In genomic region chr12:65172959-65173358, GRCm38 (mm10) we compare ENCODE assay signal across 8 mouse cellular contexts. TPM values are rescaled to one million over a fixed set of nuclear protein-coding genes. Genes with fewer than 3 reads are reported as not detected.
DNase-seq lines count a peak whose midpoint lies in the region; ATAC-seq and TF ChIP-seq lines count a peak whose summit lies in the region.
"Not testable (repeated sequence)": the region's sequence is repeated elsewhere in the genome, so short reads cannot be mapped to it uniquely, and the experiment has no call there.
"Had no signal": no experiment of that assay in that cellular context is flagged by ENCODE, and none has a peak within 500 bp of the region (broad histone marks: within the 10 kb centered on the region; RNA-seq: fewer than 3 reads in every experiment).

No protein-coding gene starts in this region.

- not testable (repeated sequence) for H3K9me3 ChIP-seq in forebrain, embryonic 13.5 days (replicated peaks); heart, postnatal 0 days (replicated peaks; ENCODE audit: control insufficient read depth, low read length); limb, embryonic 14.5 days (ENCODE audit: control insufficient read depth, low read length); midbrain, embryonic 14.5 days (ENCODE audit: control insufficient read depth, low read length)

- peak overlapping the region; percentile 82 for H3K9ac ChIP-seq in forebrain, embryonic 13.5 days
- H3K9ac ChIP-seq in heart, postnatal 0 days (replicated peaks; ENCODE audit: low read depth, low read length); midbrain, embryonic 14.5 days (replicated peaks; ENCODE audit: low read length): not testable (repeated sequence)
- peak overlapping the region; percentile 78 for H3K9ac ChIP-seq in limb, embryonic 14.5 days (ENCODE audit: low read depth, low read length, severe bottlenecking)

- TF ChIP-seq POLR2A in brain, embryonic 14.5 days (IDR thresholded peaks at IDR 0.05; ENCODE audit: borderline replicate concordance, extremely low read depth, insufficient read depth, insufficient read length, poor library complexity, severe bottlenecking); limb, embryonic 14.5 days (IDR thresholded peaks at IDR 0.05; ENCODE audit: borderline replicate concordance, extremely low read depth, insufficient read depth, insufficient read length): not testable (repeated sequence)

- peak overlapping the region; percentile 85 for H3K4me3 ChIP-seq in forebrain, embryonic 13.5 days
- peak overlapping the region; percentile 83 for H3K4me3 ChIP-seq in heart, postnatal 0 days (ENCODE audit: low read depth, low read length)
- H3K4me3 ChIP-seq in limb, embryonic 14.5 days (replicated peaks; ENCODE audit: low read length) = peak overlapping the region; percentile 82
- peak overlapping the region; percentile 72 for H3K4me3 ChIP-seq in midbrain, embryonic 14.5 days (replicated peaks; ENCODE audit: low read depth, low read length)

- DNase-seq in brain, embryonic 14.5 days (ENCODE audit: low read depth); heart, postnatal 0 days (ENCODE audit: low spot score); limb, embryonic 14.5 days (ENCODE audit: low spot score); midbrain, embryonic 14.5 days: not testable (repeated sequence)
- DNase-seq in kidney, postnatal 10 days = peak; percentile 59
- DNase-seq in spleen, adult 12 weeks (ENCODE audit: low spot score) = peak; percentile 55

- not testable (repeated sequence) for H3K36me3 ChIP-seq in forebrain, embryonic 13.5 days (ENCODE audit: poor library complexity, severe bottlenecking); heart, postnatal 0 days (replicated peaks; ENCODE audit: control insufficient read depth, insufficient read depth, low read length); limb, embryonic 14.5 days (ENCODE audit: control insufficient read depth, insufficient read depth, low read length); midbrain, embryonic 14.5 days (ENCODE audit: control insufficient read depth, insufficient read depth, low read length)

- H3K4me1 ChIP-seq in forebrain, embryonic 13.5 days = peaks cover 14% of the 10 kb centered on the region
- H3K4me1 ChIP-seq in heart, postnatal 0 days (ENCODE audit: control insufficient read depth, insufficient read depth); limb, embryonic 14.5 days (ENCODE audit: control insufficient read depth, insufficient read depth, low read length); midbrain, embryonic 14.5 days (ENCODE audit: control insufficient read depth, insufficient read depth, low read length): not testable (repeated sequence)

- H3K27ac ChIP-seq in forebrain, embryonic 13.5 days = peak overlapping the region; percentile 92
- peak overlapping the region; percentile 90 for H3K27ac ChIP-seq in heart, postnatal 0 days (ENCODE audit: low read depth)
- H3K27ac ChIP-seq in limb, embryonic 14.5 days (replicated peaks; ENCODE audit: low read depth, low read length) = peak overlapping the region; percentile 93
- peak overlapping the region; percentile 91 for H3K27ac ChIP-seq in midbrain, embryonic 14.5 days (replicated peaks; ENCODE audit: low read depth, low read length)

- TF ChIP-seq EP300 in heart, postnatal 0 days (IDR thresholded peaks at IDR 0.05; ENCODE audit: low read depth) = not testable (repeated sequence)

- peak; percentile 10; the same call in 1 of the 2 replicates for TF ChIP-seq CTCF in brain, embryonic 14.5 days (IDR thresholded peaks at IDR 0.05; ENCODE audit: borderline replicate concordance, extremely low read depth, insufficient read depth, insufficient read length)
- TF ChIP-seq CTCF in heart, postnatal 0 days (IDR thresholded peaks at IDR 0.05; ENCODE audit: low read depth) = peak; percentile 49

- WGBS in forebrain, embryonic 13.5 days = 30% methylated on average over 8 of the region's 8 CpGs
- 29% methylated on average over 8 of the region's 8 CpGs for WGBS in heart, postnatal 0 days
- WGBS in limb, embryonic 14.5 days = 29% methylated on average over 8 of the region's 8 CpGs
- 31% methylated on average over 8 of the region's 8 CpGs for WGBS in midbrain, embryonic 14.5 days

- H3K27me3 ChIP-seq in forebrain, embryonic 13.5 days; heart, postnatal 0 days (ENCODE audit: control insufficient read depth, insufficient read depth, low read length); limb, embryonic 14.5 days (ENCODE audit: control insufficient read depth, insufficient read depth, low read length); midbrain, embryonic 14.5 days (ENCODE audit: control insufficient read depth, insufficient read depth, low read length): not testable (repeated sequence)

- peak; percentile 65 for ATAC-seq in forebrain, embryonic 13.5 days
- ATAC-seq in heart, postnatal 0 days (ENCODE audit: insufficient read depth, low read depth) = peak; percentile 28
- ATAC-seq in limb, embryonic 14.5 days (ENCODE audit: low FRiP score, low read depth) = peak; percentile 68
- ATAC-seq in midbrain, embryonic 14.5 days (ENCODE audit: low FRiP score, low TSS enrichment) = peak; percentile 44

- H3K4me2 ChIP-seq in forebrain, embryonic 13.5 days = peak overlapping the region; percentile 60
- peak overlapping the region; percentile 82 for H3K4me2 ChIP-seq in heart, postnatal 0 days (ENCODE audit: low read depth, low read length)
- H3K4me2 ChIP-seq in limb, embryonic 14.5 days (replicated peaks; ENCODE audit: low read depth, low read length, severe bottlenecking) = peak overlapping the region; percentile 64
- peak overlapping the region; percentile 75 for H3K4me2 ChIP-seq in midbrain, embryonic 14.5 days (ENCODE audit: low read length)

RNA-seq across cellular contexts. Expression of gene Mis18bp1, which starts 0.6 kb away (rescaled TPM):
- 8.7 and 14.3 TPM in 2 replicates for polyA plus RNA-seq in brain, embryonic 14.5 days (2012; rRNA removed)
- 68.0 and 68.5 TPM in 2 replicates for polyA plus RNA-seq in forebrain, embryonic 13.5 days (2015; fragmentation: Nextera tagmentation; extraction: Ambion mirVana)
- total RNA-seq in heart, postnatal 0 days (2014; rRNA removed; ENCODE audit: low replicate concordance) = 6.0 and 8.5 TPM in 2 replicates
- 10.2 and 12.5 TPM in 2 replicates for polyA plus RNA-seq in heart, postnatal 0 days (2015; fragmentation: Nextera tagmentation; extraction: Ambion mirVana)
- polyA plus RNA-seq in limb, embryonic 14.5 days (2012; rRNA removed) = 18.1 and 25.1 TPM in 2 replicates
- polyA plus RNA-seq in limb, embryonic 14.5 days (2014; fragmentation: Nextera tagmentation; extraction: Ambion mirVana) = 45.1 and 45.9 TPM in 2 replicates
- 7.3 and 16.6 TPM in 2 replicates for polyA plus RNA-seq in midbrain, embryonic 14.5 days (2014; fragmentation: Nextera tagmentation; extraction: Ambion mirVana)

RNA-seq across cellular contexts. Expression of gene Wdr20rt, which starts 52.4 kb away (rescaled TPM):
- polyA plus RNA-seq in brain, embryonic 14.5 days (2012; rRNA removed) = not detected in 2 replicates
- not detected in 2 replicates for polyA plus RNA-seq in forebrain, embryonic 13.5 days (2015; fragmentation: Nextera tagmentation; extraction: Ambion mirVana)
- not detected in 2 replicates for total RNA-seq in heart, postnatal 0 days (2014; rRNA removed; ENCODE audit: low replicate concordance)
- not detected in 2 replicates for polyA plus RNA-seq in heart, postnatal 0 days (2015; fragmentation: Nextera tagmentation; extraction: Ambion mirVana)
- polyA plus RNA-seq in limb, embryonic 14.5 days (2012; rRNA removed) = not detected in 2 replicates
- polyA plus RNA-seq in limb, embryonic 14.5 days (2014; fragmentation: Nextera tagmentation; extraction: Ambion mirVana) = not detected in 2 replicates
- not detected in 2 replicates for polyA plus RNA-seq in midbrain, embryonic 14.5 days (2014; fragmentation: Nextera tagmentation; extraction: Ambion mirVana)
- total RNA-seq: monocyte, adult 5-6 weeks had no signal
